Mouse (Mus musculus) B cell, adult (primary cell): ENCODE measurements around the gene Timm8a1. TPM values are rescaled to one million over a fixed set of nuclear protein-coding genes. Genes with fewer than 3 reads are reported as not detected.

Source experiments
- total RNA-seq: library from RNA; stranded (reverse); gene quantifications from 4 replicates; pipeline ENCODE4 v1.2.4, GENCODE M21; 2023; ENCODE audit not compliant: inconsistent age

Gene Timm8a1
- total RNA-seq: 17.8 to 24.5 TPM (median 20.4 TPM) in 4 replicates

DNA sequence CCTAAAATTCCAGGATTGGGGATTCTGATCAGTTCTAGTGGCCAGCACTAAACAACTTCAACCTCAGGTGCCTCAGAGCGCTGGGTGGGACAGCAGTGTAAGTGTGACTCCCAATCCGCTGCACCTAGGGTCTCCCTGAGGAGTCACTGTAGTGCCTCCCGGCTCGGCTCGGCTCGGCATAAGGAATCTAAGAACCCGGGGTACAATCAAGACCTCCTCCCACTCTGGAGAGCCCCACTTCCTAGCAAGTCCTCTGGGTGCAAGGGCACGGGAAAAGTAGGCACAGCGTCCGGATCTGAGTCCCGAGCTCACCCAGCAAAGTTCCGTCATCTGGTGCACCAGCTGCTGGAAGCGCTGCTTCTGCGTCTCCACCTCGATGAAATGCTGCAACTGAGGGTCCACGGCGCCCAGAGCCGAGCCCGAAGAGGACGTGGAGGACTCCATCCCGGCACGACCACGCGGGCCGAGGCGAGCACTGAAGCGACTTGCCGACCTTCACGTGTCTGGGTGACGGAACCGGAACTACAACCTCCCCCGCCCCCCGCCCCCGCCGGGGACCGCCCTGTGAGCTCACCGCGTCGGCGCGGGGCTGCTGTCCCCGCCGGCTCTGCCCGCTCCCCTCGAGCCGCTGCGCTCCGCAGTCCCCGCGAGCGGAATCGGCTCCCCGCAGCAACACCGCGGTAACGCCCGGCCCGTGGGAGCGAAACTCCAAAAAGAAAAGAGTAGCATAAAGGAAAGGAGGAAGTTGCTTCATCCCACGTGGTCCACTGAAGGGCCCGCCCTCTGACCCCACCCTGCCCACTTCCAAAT lies at the start of gene Timm8a1:
Gene Timm8a1 (minus strand): TSS at position 721 of the 810 bp plus-strand sequence.

DNA sequence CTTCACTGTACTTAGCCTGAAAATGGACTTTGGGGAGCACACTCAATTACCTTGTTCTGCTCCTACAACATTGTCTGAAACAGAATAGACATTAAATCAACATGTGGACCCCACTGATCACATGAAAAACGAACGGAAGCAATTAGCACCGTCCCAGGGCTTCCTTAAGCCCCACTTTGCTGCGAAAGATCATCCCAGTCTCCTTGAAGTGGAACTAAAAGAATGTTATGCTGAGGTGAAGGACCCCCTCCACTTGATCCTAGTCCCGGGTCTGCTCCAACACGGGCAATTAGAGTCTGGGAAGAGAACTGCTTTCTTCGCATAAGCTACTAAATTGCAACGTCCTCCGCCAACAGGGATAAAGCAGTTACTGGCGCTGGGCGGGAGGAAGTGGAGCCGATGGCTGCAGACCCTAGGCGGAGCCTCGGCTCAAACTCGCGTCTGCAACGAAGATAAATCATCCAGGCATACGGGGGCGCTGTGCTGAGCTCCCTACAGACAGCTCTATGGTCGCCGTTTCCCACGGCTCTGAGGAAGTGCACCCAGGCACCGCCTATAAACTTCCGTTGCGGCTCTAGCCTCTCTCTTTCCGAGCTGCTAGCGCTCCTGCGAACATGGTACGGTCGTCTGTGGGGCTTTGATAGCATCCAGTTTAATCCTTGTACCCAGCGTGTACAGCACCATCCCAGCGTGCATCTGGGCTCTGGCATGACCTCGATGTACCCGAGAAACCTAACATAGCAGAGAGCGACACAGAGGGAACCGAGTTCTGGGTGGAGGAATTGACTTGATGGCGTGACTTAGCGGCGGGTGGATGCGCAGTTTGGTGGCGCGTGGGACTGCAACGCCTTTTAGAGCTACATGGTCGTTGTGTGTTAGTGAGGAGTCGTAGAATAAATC lies 43.7 kb upstream of the Timm8a1 start, which contains the start of gene Rpl36a:
Gene Rpl36a (plus strand): TSS at position 552 of the 900 bp plus-strand sequence.

DNA sequence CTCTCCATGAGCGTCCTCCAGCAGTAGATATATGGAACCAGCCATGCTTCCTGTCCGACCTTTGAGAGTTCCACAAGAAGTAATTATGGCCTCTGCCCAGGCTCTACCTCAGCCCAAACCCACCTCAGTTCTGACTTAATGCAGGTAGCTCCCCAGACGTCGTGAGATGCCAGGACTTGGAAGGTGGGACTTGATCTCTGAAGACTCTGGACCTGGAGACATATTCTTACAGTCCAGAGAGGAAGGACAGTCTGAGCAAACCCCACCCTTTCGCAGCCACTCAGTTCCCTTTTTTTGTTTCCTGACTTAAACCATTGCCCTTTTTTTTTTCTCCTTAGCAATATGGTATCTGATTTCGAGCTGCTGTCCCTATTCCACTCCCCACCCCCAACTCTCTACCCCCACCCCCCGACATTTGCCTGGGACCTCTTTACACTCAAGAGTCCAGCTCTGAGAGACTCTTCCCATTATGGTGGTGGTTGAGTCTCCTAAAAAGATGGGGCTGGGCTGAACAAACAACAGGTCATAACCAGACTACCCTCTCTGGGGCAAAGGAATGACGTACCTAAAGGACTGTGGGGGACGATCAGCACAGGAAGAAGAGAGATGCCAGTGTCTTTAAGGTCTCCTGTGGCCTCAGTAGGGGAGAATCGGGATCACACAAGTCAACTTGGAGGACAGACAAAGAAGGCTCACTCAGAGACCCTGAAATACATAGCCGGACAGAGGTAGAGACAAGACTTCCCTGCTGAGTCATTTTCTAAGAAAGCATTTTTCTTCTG lies 41.4 kb upstream of the Timm8a1 start, which contains the start of gene Btk:
Gene Btk (minus strand): TSS at position 683 of the 782 bp plus-strand sequence.

Other genes starting within 250 kb of the Timm8a1 start
- gene Tmem35a, start 246.6 kb downstream of the Timm8a1 start, total RNA-seq: not detected in 4 replicates
- 1.4 to 2.8 TPM (median 2.3 TPM) in 4 replicates for gene Cenpi, start 233.8 kb downstream of the Timm8a1 start, total RNA-seq
- gene Drp2, start 137.3 kb downstream of the Timm8a1 start, total RNA-seq: not detected in 4 replicates
- gene Taf7l, start 65.4 kb downstream of the Timm8a1 start, total RNA-seq: not detected in 4 replicates
- gene Btk, start 41.7 kb upstream of the Timm8a1 start, total RNA-seq: 161 to 180 TPM (median 175 TPM) in 4 replicates
- 459 to 567 TPM (median 509 TPM) in 4 replicates for gene Rpl36a, start 43.8 kb upstream of the Timm8a1 start, total RNA-seq
- 102 to 110 TPM (median 108 TPM) in 4 replicates for gene Gla, start 59.3 kb upstream of the Timm8a1 start, total RNA-seq
- 159 to 173 TPM (median 167 TPM) in 4 replicates for gene Hnrnph2, start 59.3 kb upstream of the Timm8a1 start, total RNA-seq
- 2.8 to 3.5 TPM (median 2.9 TPM) in 4 replicates for gene Armcx4, start 144.7 kb upstream of the Timm8a1 start, total RNA-seq
- gene Armcx1, start 176.1 kb upstream of the Timm8a1 start, total RNA-seq: 0.38 to 2.6 TPM (median 0.80 TPM) in 4 replicates
- 2.9 to 5.1 TPM (median 4.6 TPM) in 4 replicates for gene Armcx6, start 209.6 kb upstream of the Timm8a1 start, total RNA-seq
- 18.5 to 22.7 TPM (median 21.4 TPM) in 4 replicates for gene Armcx3, start 214.7 kb upstream of the Timm8a1 start, total RNA-seq